Mouse (Mus musculus) small intestine, adult 2 months (tissue): ENCODE data around the gene Opalin.

ENCODE experiments used
- CTCF ChIP-seq: fragments of 200-500 bp; IDR thresholded peaks from 2 replicates; pipeline ENCODE4 v1.5.1; 2012; ENCODE audit warnings: low read depth, mild to moderate bottlenecking, control low read depth, inconsistent platforms, low read length, moderate library complexity, mixed read lengths; ENCODE audit not compliant: insufficient replicate concordance, insufficient read length; ENCODE audit errors: extremely low read depth
- POLR2A ChIP-seq: fragments of 200-500 bp; IDR thresholded peaks from 2 replicates; pipeline ENCODE4 v1.6.1; 2012; ENCODE audit warnings: low read depth, mild to moderate bottlenecking, control low read depth, inconsistent platforms, low read length, moderate library complexity

DNA sequence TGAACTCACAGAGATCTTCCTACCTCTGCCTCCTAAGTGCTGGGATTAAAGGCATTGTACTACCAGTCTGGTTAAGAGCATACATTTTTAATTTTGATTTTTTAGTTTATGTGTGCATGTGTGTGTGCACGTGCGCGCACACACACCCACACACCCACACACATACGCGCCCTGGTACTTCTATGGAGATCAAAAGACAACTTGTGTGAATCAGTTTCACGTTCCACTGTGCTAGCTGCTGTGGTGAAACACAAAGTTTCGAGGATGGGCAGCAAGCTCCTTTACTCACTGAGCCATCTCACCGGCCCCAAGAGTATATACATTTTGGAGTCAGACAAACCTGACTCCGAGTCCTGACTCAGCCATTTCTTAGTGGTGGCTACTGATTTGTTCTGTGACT lies 49.3 kb downstream of the Opalin start:
- no peak for TF ChIP-seq CTCF
- TF ChIP-seq POLR2A = no peak
